Mouse (Mus musculus): ENCODE results near the gene Kcnn1.
"Not testable (repeated sequence)": the region's sequence is repeated elsewhere in the genome, so short reads cannot be mapped to it uniquely, and the experiment has no call there.

The Kcnn1 gene

GRCm38 (mm10) chr8:70843214-70843773 lies 19.8 kb downstream of the Kcnn1 start:
- in situ Hi-C loops (cut with MseI, MboI): no loop called here

- in situ Hi-C loops (cut with MseI, MboI): no loop called here
Measured at GRCm38 (mm10) chr8:70842484-70842883, 20.6 kb downstream of the Kcnn1 start.

- in situ Hi-C loops (cut with MseI, MboI): no loop called here
Measured at GRCm38 (mm10) chr8:70841147-70842072, 21.6 kb downstream of the Kcnn1 start.

- in situ Hi-C loops (cut with MseI, MboI): no loop called here
Measured at GRCm38 (mm10) chr8:70840590-70840989, 22.5 kb downstream of the Kcnn1 start.

- in situ Hi-C loops (cut with MseI, MboI): no loop called here
Measured at GRCm38 (mm10) chr8:70839408-70840351, 23.4 kb downstream of the Kcnn1 start, which contains the start of gene Arrdc2. Gene Arrdc2, minus strand, starts transcription at chr8:70839720.

GRCm38 (mm10) chr8:70838654-70839407 lies 24.2 kb downstream of the Kcnn1 start:
- in situ Hi-C loops (cut with MseI, MboI): no loop called here

- in situ Hi-C loops (cut with MseI, MboI): no loop called here
Measured at GRCm38 (mm10) chr8:70836666-70837065, 26.4 kb downstream of the Kcnn1 start.

GRCm38 (mm10) chr8:70834071-70834470 lies 29.0 kb downstream of the Kcnn1 start:
- in situ Hi-C loops (cut with MseI, MboI): no loop called here

GRCm38 (mm10) chr8:70833520-70833919 lies 29.5 kb downstream of the Kcnn1 start:
- in situ Hi-C loops (cut with MseI, MboI): no loop called here

- in situ Hi-C loops (cut with MseI, MboI): no loop called here
Measured at GRCm38 (mm10) chr8:70833018-70833482, 30.0 kb downstream of the Kcnn1 start.

- in situ Hi-C loops (cut with MseI, MboI): no loop called here
Measured at GRCm38 (mm10) chr8:70832371-70832770, 30.7 kb downstream of the Kcnn1 start.

- in situ Hi-C loops (cut with MseI, MboI): no loop called here
Measured at GRCm38 (mm10) chr8:70831517-70831916, 31.5 kb downstream of the Kcnn1 start.

GRCm38 (mm10) chr8:70827796-70828195 lies 35.3 kb downstream of the Kcnn1 start:
- in situ Hi-C loops (cut with MseI, MboI): no loop called here

GRCm38 (mm10) chr8:70827010-70827409 lies 36.0 kb downstream of the Kcnn1 start:
- in situ Hi-C loops (cut with MseI, MboI): no loop called here

- in situ Hi-C loops (cut with MseI, MboI): no loop called here
Measured at GRCm38 (mm10) chr8:70825816-70826215, 37.2 kb downstream of the Kcnn1 start.

- in situ Hi-C loops (cut with MseI, MboI): no loop called here
Measured at GRCm38 (mm10) chr8:70823802-70824201, 39.3 kb downstream of the Kcnn1 start.

GRCm38 (mm10) chr8:70822594-70822993 lies 40.5 kb downstream of the Kcnn1 start:
- in situ Hi-C loops (cut with MseI, MboI): not testable (repeated sequence)

GRCm38 (mm10) chr8:70821992-70822391 lies 41.1 kb downstream of the Kcnn1 start:
- in situ Hi-C loops (cut with MseI, MboI): no loop called here

GRCm38 (mm10) chr8:70821399-70821962 lies 41.6 kb downstream of the Kcnn1 start:
- in situ Hi-C loops (cut with MseI, MboI): no loop called here

GRCm38 (mm10) chr8:70820101-70820935 lies 42.7 kb downstream of the Kcnn1 start:
- in situ Hi-C loops (cut with MseI, MboI): no loop called here
